Mouse (Mus musculus): ENCODE results near the gene Rasa3. TPM values are rescaled to one million over a fixed set of nuclear protein-coding genes. Genes with fewer than 3 reads are reported as not detected.

Rasa3 gene
- polyA plus RNA-seq, 1 experiment from 2014 or later = 23.5 TPM

DNA sequence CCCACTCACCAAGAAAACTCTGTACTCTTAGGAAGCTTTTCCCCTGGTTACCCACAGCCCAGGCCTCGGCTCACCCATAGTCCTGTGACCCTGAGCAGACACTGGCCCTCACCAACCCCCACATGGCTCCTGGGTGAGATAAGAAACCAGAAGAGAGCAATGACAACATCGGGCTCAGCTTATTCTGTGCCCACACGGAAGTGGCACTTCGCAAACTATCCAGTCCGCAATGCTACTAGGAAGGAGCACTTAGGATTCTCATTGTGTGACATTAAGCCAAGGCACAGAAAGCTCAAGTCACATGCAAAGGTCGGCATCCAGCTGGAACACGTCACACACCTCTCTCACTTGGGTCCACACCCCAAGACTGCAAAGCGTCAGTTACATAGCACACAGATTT is 11.5 kb downstream of the Rasa3 start:
- no peaks in the 10 kb centered on the region for H3K9me3 ChIP-seq (replicated peaks)
- WGBS = 65% methylated on average over 8 of the region's 8 CpGs
- peaks cover 42% of the 10 kb centered on the region for H3K4me1 ChIP-seq
- no peak for ATAC-seq (replicated peaks; ENCODE audit: low FRiP score)
- no peaks in the 10 kb centered on the region for H3K27me3 ChIP-seq
- H3K4me3 ChIP-seq (replicated peaks) = no peak overlapping the region
- no peak overlapping the region for H3K9ac ChIP-seq
- no peak overlapping the region for H3K4me2 ChIP-seq
- no peak overlapping the region for H3K27ac ChIP-seq
- H3K36me3 ChIP-seq = no peaks in the 10 kb centered on the region

DNA sequence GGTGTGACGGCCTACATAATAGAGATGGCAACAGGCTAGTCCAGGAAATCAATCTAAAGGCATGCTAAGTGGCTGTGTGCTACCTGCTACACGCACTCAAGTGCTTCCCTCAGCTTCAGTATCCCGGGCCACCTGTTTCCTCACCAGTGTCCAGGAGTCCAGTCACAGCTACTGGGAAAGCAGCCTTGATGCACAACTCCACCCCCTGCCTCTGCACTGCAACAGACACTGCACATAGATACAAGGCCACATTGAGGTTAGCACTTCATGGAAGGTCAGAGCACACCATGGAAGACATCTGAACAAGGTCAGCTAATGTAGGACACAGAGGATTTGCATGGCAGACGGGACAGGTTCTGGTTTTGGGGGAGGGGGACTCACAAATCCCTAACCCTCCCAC is 11.9 kb downstream of the Rasa3 start:
- Histone ChIP-seq H3K4me1 (peaks cover 42% of the 10 kb centered on the region), H3K9ac (no peak overlapping the region), H3K4me3 (replicated peaks) (no peak overlapping the region), H3K27me3 (no peaks in the 10 kb centered on the region), H3K36me3 (no peaks in the 10 kb centered on the region), H3K27ac (no peak overlapping the region), H3K9me3 (replicated peaks) (no peaks in the 10 kb centered on the region), H3K4me2 (no peak overlapping the region)
- ATAC-seq (replicated peaks; ENCODE audit: low FRiP score) = no peak
- 80% methylated on average over 4 of the region's 4 CpGs for WGBS

DNA sequence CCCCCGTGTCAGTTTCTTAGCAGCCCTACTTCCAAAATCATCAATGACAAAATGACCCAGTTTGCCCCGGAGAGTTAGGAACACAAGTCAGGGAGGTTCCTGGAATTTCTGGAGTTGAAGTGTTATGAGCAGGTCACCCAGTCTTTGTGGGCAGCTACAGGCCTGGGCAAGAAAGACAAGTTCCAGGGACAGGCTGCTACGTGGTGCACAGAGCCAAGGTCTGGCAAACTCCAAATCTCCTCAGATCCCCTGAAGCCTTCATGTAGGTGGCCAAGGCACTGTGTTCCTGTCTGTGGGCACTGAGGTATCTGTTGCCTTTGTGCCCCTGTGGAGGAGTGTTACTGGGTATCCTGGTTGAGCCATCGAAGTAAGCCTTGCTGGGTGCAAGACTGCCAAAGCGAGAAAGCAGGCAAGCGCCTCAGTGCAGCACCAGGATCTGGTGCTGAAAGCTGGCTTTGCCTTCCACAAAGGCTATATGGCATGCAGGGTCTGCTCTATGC is 12.6 kb downstream of the Rasa3 start:
- ATAC-seq (replicated peaks; ENCODE audit: low FRiP score) = no peak
- Histone ChIP-seq H3K27me3 (no peaks in the 10 kb centered on the region), H3K4me1 (peaks cover 37% of the 10 kb centered on the region), H3K36me3 (no peaks in the 10 kb centered on the region), H3K9ac (no peak overlapping the region), H3K4me3 (replicated peaks) (no peak overlapping the region), H3K4me2 (no peak overlapping the region), H3K27ac (no peak overlapping the region), H3K9me3 (replicated peaks) (no peaks in the 10 kb centered on the region)
- 80% methylated on average over 6 of the region's 6 CpGs for WGBS

DNA sequence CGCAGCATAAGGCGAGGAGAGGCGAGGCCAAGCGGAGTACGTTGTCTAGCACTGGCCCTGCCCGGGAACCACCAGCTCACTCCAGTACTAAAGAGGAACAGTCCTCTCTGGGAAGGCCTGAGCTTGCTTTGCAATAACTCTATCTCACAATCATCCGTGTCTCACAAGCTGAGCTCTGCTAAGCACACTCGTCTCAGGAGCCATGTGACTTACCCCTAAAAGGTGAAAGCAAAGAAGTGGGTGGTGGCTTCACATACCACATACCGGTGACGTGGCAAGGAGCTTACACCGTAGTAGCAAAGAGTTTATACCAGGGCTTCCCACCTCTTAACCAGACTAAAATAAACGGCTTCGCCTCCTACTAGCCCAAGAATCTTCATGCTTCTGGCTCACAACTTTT is 17.1 kb downstream of the Rasa3 start:
- Histone ChIP-seq H3K27me3 (no peaks in the 10 kb centered on the region), H3K27ac (no peak overlapping the region), H3K9ac (no peak overlapping the region), H3K36me3 (no peaks in the 10 kb centered on the region), H3K4me2 (no peak overlapping the region), H3K4me1 (peaks cover 12% of the 10 kb centered on the region), H3K9me3 (replicated peaks) (no peaks in the 10 kb centered on the region), H3K4me3 (replicated peaks) (no peak overlapping the region)
- 87% methylated on average over 13 of the region's 13 CpGs for WGBS
- ATAC-seq (replicated peaks; ENCODE audit: low FRiP score) = no peak

DNA sequence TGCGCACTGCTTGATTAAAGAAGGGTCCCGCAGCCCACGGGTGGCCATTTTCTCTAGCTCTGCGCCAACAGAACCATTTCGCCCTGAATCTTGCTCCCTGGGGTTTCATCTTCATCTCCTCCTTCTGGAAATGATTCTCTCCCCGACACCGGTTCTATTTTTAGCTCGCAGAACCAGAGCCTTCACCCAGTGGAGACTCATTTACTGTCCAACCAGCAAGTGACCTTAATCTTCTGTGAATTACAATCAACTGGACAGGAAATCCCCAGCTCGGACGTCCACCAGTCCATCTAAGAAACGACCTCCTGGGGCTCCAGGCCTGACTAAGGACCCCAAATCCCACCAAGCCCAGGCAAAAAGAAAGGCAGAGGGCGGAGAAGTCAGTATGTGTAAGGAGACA is 19.9 kb downstream of the Rasa3 start:
- H3K9me3 ChIP-seq (replicated peaks) = no peaks in the 10 kb centered on the region
- WGBS = 69% methylated on average over 12 of the region's 12 CpGs
- no peak for ATAC-seq (replicated peaks; ENCODE audit: low FRiP score)

DNA sequence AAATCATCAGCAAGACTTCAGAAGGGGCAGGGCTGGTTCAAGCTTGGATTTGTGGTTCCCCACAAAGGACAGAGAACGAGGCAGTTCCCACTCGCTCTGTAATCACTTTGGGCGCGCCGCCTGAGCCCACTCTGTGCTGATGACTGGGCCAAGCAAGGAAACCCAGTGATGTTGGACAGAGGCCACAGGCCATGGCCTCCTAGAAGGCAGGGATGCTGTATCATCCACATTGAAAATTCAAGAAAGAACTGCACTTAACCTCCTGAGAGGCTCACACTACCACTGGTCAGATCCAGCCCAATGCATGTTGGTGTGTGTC is 22.4 kb downstream of the Rasa3 start:
- H3K9me3 ChIP-seq (replicated peaks) = no peaks in the 10 kb centered on the region
- no peak overlapping the region for H3K4me3 ChIP-seq (replicated peaks)
- no peak for ATAC-seq (replicated peaks; ENCODE audit: low FRiP score)
- no peak overlapping the region for H3K9ac ChIP-seq
- H3K27me3 ChIP-seq = no peaks in the 10 kb centered on the region
- WGBS = 91% methylated on average over 5 of the region's 5 CpGs
- H3K27ac ChIP-seq = no peak overlapping the region
- peaks cover 14% of the 10 kb centered on the region for H3K4me1 ChIP-seq
- no peak overlapping the region for H3K4me2 ChIP-seq
- H3K36me3 ChIP-seq = no peaks in the 10 kb centered on the region

More for the DNA sequence above, 19.9 kb downstream of the Rasa3 start:
- Histone ChIP-seq H3K27ac (no peak overlapping the region), H3K9ac (no peak overlapping the region), H3K27me3 (no peaks in the 10 kb centered on the region), H3K36me3 (no peaks in the 10 kb centered on the region), H3K4me3 (replicated peaks) (no peak overlapping the region), H3K4me1 (peaks cover 14% of the 10 kb centered on the region), H3K4me2 (no peak overlapping the region)

DNA sequence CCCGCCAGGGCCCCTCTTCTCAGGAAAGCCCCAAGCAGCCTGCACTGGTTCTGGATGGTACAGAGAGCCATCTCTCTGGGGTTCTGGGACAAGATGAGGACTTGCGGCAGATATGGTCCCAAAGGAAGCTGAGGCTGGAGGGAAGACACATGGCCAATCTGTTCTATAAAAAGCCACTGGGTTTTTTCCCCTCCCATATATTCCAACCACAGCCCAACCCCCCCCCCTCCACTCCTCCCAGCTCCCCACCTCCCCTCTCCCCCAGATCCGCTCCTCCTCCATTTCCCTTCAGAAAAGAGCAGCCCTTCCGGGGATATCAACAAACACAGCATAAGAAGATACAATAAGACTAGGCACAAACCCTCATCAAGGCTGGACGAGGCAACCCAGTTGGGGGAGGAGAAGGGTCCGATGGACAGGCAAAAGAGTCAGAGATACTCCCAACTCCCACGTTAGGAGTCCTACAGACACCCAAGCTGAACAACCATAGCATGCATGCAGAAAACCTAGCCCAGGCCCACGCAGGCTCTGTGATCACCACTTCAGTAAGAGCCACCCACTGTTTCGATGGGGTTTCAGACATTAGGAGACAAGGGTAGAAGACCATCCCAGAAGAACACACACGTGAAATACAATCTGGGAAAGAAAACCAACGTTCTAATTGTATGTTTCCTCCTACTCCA is 22.9 kb downstream of the Rasa3 start:
- H3K27ac ChIP-seq = no peak overlapping the region
- no peaks in the 10 kb centered on the region for H3K27me3 ChIP-seq
- H3K4me2 ChIP-seq = no peak overlapping the region
- no peak for ATAC-seq (replicated peaks; ENCODE audit: low FRiP score)
- H3K9ac ChIP-seq = no peak overlapping the region
- H3K9me3 ChIP-seq (replicated peaks) = no peaks in the 10 kb centered on the region
- H3K4me3 ChIP-seq (replicated peaks) = no peak overlapping the region
- 69% methylated on average over 11 of the region's 11 CpGs for WGBS
- H3K36me3 ChIP-seq = no peaks in the 10 kb centered on the region
- peaks cover 16% of the 10 kb centered on the region for H3K4me1 ChIP-seq

DNA sequence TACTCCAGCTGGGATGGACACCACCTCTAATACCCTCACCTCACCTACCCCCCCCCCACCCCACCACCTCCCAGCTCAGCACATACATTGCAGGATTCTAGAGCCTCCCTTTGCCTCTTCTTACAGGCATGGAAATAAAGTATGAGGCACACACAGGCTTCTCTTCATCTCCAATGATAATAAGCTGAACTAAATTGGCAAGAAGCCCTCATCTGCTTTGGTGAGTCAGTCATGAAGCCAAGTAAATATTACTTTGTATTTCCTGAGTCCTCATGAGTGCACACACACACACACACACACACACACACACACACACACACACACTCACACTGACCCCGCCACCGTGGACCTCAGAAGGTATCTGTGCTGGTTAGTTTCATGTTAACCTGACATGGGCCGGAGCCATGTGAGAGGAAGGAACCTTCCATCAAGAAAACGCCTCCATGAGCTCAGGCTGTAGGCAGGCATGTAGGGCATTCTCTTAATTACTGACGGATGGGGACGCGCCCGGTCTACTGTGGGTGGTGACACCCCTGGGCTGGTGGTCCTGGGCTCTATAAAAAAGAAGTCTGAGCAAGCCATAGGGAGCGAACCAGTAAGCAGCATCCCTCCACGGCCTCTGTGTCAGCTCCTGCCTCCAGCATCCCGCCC is 26.7 kb downstream of the Rasa3 start:
- no peak for ATAC-seq (replicated peaks; ENCODE audit: low FRiP score)
- H3K27ac ChIP-seq = no peak overlapping the region
- no peak overlapping the region for H3K4me2 ChIP-seq
- no peak overlapping the region for H3K4me3 ChIP-seq (replicated peaks)
- H3K27me3 ChIP-seq = no peaks in the 10 kb centered on the region
- no peak overlapping the region for H3K9ac ChIP-seq
- peaks cover 27% of the 10 kb centered on the region for H3K4me1 ChIP-seq
- no peaks in the 10 kb centered on the region for H3K9me3 ChIP-seq (replicated peaks)
- WGBS = 85% methylated on average over 11 of the region's 11 CpGs
- H3K36me3 ChIP-seq = no peaks in the 10 kb centered on the region

DNA sequence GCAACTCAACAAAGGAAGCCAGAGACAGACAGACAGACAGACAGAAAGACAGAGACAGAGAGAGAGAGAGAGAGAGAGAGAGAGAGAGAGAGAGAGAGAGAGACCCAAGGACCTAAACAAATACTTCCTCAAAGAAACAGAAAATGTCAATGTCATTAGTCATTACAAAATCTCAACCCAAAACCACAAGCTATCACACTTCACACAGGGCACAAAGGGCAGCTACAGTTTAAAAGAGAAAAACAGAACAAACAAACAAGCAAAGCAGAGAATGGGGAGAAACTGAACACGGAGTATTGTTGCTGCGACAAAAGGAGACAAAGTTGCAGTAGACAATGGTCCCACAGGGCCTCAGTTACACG is 28.3 kb downstream of the Rasa3 start:
- H3K9ac ChIP-seq = no peak overlapping the region
- no peaks in the 10 kb centered on the region for H3K9me3 ChIP-seq (replicated peaks)
- no peak overlapping the region for H3K4me3 ChIP-seq (replicated peaks)
- 43% methylated on average over 3 of the region's 3 CpGs for WGBS
- 0 out of 2 replicates have a peak overlapping the region, but pooled peaks have one; percentile 48 for H3K27ac ChIP-seq
- H3K4me2 ChIP-seq = no peak overlapping the region
- H3K36me3 ChIP-seq = no peaks in the 10 kb centered on the region
- peaks cover 37% of the 10 kb centered on the region for H3K4me1 ChIP-seq
- H3K27me3 ChIP-seq = no peaks in the 10 kb centered on the region
- no peak for ATAC-seq (replicated peaks; ENCODE audit: low FRiP score)

DNA sequence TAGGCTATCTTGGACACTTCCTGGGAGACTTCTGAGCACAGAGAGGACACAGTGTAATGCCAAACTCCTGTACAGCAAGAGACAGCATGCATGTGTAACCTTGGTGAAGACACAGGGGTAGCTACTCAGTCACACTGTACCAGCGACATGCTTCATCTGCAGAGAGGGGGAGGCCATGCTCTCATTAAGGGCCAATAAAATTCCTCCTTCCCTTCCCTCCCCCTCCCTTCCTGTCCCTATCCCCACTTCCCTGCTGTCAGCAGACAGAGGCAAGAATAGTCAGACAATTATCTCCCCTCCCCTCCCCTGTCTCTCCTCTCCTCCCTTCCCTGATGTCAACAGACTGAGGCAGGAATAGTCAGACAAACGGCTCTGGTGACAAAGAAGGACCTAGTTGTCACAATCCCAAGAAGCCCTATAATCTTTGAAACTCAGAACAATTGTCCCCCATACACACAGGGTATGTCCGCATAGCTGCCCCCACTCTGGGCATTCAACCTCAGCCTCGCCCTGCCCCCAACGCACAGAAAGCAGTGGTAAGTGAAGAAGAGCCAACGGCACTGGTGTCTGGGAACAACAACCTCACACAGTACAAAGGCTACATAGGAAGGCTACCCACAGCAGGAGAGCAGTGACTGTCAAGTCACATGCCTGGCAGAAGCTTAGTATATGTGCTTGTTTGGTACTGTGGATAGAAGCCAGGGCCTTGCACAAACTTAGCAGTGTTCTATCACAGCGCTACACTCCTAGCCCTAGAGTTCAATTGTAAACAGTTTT is 28.8 kb downstream of the Rasa3 start:
- Histone ChIP-seq H3K27me3 (no peaks in the 10 kb centered on the region), H3K4me1 (peaks cover 38% of the 10 kb centered on the region), H3K27ac (0 out of 2 replicates have a peak overlapping the region, but pooled peaks have one; percentile 48), H3K9me3 (replicated peaks) (no peaks in the 10 kb centered on the region), H3K36me3 (no peaks in the 10 kb centered on the region), H3K4me3 (replicated peaks) (no peak overlapping the region), H3K4me2 (0 out of 2 replicates have a peak overlapping the region, but pooled peaks have one; percentile 12), H3K9ac (no peak overlapping the region)
- 27% methylated on average over 7 of the region's 7 CpGs for WGBS
- peak; percentile 68 for ATAC-seq (replicated peaks; ENCODE audit: low FRiP score)

DNA sequence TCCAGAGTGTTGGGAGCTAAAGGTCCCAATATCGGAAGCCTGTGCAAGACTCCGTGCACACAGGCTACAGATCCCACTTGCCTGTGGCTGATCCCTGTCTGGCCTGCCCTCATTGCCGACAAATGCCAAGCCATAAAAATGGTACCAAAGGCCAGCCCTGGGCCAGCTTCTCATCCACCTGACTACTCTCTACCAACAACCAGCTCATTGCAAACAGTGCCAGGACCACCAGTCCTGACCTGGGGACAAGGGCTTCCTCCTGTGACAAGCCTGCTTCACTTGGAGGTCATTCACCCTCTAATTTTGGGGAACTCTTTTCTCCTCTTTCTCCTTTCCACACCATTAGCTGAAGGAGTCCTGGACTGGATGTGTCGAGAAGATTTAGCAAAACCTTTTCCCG is 29.8 kb downstream of the Rasa3 start:
- Histone ChIP-seq H3K4me2 (no peak overlapping the region), H3K4me3 (replicated peaks) (no peak overlapping the region), H3K4me1 (peaks cover 45% of the 10 kb centered on the region), H3K27ac (no peak overlapping the region), H3K9ac (no peak overlapping the region), H3K9me3 (replicated peaks) (no peaks in the 10 kb centered on the region), H3K27me3 (no peaks in the 10 kb centered on the region), H3K36me3 (no peaks in the 10 kb centered on the region)
- ATAC-seq (replicated peaks; ENCODE audit: low FRiP score) = no peak
- 79% methylated on average over 5 of the region's 5 CpGs for WGBS

DNA sequence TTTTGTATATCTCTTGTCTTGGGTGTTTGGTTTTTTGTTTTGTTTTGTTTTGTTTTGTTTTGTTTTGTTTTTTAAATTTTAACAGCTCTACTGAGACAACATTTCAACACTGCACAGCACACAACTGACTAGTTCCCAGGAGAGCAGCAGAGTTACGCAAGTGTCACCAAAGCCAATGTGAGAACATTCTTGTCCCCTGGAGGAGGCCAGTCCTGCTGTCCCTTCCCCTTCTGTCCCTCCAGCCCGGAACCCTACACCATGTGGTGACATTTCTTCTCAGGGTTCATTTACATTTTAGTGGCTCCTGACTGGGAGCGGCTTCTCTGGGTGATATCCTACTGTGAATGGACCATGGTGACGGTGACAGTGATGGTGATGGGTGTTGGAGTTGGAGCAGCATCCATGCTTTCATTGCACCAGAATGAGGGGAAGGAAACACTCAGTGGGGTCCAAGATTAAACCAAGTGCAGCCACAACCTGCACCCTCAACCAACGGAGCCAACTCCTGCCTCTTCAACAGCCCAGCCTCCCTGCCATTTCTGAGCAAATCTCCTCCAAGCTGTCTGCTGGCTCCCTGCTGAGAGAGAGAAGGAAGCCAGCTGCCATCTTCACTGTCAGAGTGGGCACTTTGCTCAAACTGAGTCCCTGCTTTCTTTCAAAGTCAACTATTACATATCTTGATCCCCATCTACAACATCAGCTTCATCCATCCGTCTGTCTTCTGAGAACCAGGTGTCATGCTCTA is 32.3 kb downstream of the Rasa3 start:
- WGBS = 52% methylated on average over 6 of the region's 6 CpGs
- H3K4me3 ChIP-seq (replicated peaks) = no peak overlapping the region
- H3K36me3 ChIP-seq = no peaks in the 10 kb centered on the region
- no peaks in the 10 kb centered on the region for H3K9me3 ChIP-seq (replicated peaks)
- H3K4me2 ChIP-seq = no peak overlapping the region
- H3K9ac ChIP-seq = no peak overlapping the region
- H3K4me1 ChIP-seq = peaks cover 59% of the 10 kb centered on the region
- ATAC-seq (replicated peaks; ENCODE audit: low FRiP score) = no peak
- H3K27me3 ChIP-seq = no peaks in the 10 kb centered on the region
- H3K27ac ChIP-seq = peak overlapping the region; percentile 54; the same call in 1 of the 2 replicates
